Mouse (Mus musculus): ENCODE results near the gene Med20.

Med20 gene

DNA sequence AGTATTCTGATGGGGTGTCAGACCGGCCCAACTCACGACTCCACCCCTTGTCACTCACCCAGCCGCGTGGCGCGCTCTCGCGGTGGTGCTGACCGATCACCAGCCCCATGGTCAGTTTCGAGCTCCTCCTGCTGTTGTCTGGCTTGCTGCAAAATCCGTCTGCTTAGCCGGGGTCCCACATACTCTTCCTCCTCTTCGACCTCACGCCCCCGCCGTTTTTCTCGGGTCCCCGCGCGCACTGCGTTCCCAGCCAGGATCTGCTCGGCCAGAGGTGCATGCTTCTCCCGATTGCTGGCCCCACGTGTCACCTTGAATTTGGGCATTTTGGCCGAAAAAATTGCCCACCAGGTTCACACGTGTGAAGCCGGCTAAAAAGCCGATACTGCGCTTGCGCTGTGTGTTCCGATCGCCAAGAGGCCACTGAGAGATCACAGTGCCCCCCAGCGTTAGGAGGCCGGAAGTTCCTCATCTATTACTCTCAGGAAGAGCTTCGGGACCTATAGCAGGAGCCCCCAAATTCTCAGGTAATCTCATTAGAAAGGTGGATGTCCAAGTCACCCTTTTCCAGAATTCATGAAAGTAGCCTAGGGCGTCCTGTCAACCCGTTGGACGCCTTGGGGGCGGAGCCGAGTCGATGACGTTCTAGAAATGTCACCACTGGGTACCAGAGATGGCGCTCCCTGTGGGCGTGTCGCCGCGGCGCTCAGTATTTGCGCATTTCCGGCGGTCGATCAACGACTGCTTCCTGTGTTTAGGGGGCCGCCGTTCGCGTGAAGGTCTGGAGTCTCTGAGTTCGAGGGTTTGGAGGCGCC is at the start of gene Med20, which contains the start of the genes Bysl and Gm20517:
Gene Med20, plus strand, starts transcription at position 734 of the 812 bp plus-strand sequence.
Gene Bysl, minus strand, starts transcription at position 644 of the 812 bp plus-strand sequence.
Gene Gm20517, plus strand, starts transcription at position 741 of the 812 bp plus-strand sequence.
- peak; percentile 97 for DNase-seq

DNA sequence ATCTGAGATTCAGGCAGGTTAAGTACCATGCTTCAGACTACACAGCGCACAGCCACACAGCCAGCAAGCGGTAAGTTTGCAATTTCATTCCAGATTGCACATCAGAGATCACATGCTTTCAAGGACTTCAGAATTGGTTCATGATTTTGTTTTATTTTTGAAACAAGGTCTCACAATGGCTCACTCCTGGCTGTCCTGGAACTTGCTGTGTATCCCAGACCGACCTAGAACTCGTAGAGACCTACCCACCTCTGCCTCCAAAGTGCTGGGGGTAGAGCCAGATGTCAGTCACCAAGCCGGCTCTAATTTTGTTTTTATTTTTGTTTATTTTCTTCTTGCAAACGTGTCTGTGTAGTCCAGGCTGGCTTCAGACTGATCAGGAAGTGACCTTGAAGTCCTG is 48.5 kb upstream of the Med20 start:
- no peak for DNase-seq

DNA sequence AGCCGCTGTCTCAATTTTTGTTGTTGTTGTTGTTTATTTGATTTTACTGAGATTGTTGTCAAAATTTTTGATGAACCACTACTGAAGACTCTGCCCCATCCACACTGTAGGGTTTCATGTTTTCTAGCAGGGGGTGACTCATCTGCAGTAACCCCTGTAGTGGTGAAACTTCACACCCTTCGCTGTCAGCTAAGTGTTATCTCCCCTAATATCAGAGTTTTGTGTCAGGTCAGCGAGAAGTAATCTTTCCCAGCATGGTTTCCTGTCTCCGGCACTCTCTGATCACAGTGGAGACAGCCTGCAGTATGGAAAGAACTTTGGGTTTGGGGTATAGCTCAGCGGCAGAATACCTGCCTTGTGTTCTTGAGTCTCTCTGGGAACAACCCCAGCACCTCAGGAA is 46.8 kb upstream of the Med20 start:
- no peak for DNase-seq

DNA sequence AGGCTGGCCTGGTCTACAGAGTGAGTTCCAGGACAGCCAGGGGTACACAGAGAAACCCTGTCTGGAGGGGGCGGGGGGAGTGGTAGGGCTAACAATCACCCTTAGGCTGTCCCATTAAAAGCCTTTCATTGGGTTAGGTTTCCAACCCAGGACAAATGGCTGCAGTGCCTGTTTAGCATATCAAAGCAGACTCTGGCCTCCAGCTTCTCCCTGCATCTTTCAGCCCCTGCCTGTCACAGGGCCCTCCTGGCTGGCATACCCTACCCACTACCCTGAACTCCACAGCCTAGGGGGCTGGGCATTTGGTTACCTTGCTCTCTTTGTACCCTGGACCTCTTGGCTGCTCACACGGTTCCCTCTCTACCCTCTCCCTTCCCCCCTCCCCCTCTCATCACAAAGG is 45.2 kb upstream of the Med20 start:
- no peak for DNase-seq

DNA sequence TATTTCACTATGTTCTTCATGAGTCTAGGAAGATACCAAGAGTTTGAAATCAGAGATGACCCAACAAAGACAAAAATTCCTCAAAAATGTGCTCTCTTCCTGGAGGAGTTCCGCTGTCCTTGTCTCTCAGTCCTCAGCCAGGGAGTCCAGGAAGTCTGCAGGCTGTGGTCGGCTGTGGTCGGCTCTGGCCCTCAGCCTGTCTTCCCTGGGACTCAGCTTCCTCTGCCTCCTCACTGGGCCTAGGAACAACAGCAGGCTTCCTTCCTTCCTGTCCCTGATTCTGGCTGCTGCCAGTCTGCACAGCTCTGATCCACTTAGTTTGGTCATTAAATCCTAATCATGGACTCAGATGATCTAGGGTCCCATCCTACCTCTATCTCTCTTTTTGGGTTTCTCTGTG is 44.1 kb upstream of the Med20 start:
- DNase-seq = no peak

DNA sequence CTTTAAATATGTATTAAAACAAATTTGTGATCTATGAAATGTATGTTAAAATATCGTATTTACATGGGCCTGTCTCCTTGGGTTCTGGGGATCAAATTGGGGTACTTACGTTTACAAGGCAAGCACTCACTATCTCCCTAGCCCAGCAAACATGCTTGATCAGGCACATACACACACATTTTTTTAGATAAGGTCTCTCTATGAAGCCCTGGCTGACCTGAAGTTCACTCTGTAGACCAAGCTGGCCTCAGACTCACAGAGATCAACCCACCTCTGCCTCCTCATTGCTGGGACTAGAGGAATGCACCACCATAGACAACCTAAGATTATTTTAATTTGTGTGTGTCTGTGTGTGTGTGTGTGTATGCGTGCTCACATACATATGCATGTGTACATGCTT is 43.0 kb upstream of the Med20 start:
- DNase-seq = no peak

DNA sequence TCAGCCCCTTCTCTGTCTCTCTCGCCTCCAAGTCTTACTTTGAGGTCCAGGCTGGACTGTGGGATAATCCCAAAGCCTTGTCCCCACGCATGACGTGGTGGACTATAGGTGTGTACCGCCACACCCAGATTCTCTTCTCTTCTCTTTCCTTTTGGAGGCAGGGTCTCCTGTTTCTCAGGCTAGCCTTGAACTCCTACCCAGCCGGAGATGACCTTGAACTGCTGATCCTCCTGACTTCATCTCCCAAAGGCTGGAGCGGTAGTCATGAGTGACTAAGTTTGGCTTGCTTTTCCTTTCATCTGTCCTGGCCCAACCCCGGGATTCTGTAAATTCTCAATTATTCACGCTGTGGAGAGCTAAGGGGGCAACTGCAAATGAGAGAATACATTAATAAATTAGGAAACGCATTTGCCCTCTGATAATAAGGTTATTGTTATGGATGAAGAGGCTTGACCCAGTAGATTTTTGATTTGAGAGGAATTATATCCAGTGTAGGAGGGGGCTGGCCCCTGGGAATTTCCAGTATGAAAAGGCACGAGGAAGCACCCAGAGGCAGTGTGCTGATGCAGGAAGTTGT is 42.3 kb upstream of the Med20 start:
- no peak for DNase-seq

DNA sequence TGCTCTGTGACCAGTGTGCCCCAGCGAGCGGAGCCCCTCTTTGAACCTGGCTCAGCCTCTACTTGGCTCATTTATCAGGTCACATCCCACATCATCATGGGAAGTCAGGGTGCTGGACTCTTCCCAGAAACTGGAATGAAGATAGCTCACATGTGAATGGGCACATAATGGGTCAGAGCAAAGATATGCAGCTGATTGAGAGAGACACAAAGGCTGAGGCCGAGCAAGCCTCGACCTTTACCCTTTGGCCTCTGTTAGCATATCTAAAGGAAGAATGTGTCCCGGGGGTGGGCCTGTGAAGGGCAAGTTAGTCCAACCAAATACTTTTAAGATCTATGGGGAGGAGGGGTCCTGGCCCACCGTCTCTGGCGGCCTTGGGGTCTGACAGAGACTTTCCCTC is 39.8 kb upstream of the Med20 start:
- no peak for DNase-seq

DNA sequence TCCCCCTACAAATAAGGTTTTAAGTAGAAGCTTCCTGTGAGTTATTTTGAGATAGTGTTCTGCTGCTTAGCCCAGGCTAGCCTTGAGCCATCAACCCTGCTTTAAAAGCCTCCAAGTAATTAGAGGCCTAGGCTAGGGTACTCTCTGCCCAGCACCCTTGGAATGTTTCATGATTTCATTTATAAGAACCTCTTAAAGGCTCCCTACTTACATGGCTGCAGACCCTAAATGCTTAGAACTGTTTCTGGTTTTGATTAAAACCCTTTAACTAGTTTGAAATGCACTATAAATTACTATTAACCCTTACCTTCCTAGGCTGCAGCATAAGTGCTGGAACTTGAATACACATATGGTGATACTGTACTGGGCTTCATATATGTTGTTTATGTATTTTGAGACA is 38.9 kb upstream of the Med20 start:
- DNase-seq = no peak

DNA sequence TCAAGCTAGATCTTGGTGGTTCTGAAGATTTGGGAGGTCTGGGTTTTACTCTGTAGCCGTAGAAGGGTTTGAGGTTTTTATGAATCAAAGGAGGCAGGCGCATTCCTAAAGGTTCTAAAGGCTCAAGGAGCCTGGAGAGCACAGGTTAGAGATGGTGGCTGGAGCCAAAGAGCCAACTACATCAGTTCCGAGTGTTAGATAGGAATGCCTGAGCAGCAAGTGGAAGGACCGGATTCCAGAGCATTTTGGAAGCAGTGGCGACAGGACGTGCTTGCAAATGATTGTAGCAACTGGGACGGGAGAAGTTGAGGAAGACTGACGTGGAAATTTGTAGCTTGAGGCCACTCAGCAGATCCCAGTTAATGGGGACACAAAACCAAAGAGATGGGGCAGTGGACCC is 37.4 kb upstream of the Med20 start:
- no peak for DNase-seq

DNA sequence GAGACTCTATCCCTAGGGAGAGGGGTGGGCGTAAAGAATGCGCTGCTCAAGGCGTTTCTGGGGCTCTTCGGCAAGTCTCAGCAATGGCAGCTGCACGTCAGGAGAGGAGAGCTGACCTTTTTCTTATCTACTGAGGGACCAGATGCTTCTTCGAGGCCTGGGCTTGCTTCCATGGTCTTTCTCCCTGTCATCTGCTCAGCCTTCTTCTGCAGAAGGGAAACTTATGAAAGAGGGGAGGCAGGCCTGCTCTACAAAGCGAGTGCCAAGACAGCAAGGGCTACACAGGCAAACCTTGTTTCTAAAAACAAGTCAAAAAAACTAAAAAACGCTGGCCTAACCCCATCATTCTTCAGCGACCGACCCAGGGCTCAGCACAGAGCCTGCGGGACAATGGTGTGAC is 36.6 kb upstream of the Med20 start:
- DNase-seq = no peak

DNA sequence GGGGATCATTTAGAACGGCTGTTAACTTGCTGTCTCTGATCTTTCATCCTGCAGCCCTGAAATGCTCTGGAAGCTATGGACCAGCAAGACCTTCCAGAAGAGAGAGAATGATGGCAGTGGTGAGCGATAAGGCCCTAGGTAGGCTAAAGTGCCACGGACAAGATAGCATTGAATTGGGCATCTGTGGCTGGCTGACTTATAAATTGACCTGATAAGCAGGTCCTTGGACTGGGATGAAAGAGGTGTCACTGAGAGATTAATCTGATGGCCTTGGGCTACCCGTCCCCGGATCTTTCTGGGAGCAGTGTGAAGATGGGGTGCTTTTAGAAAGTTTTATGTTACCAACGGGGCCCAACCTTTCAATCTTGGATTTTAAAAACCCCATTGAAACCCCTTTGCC is 32.7 kb upstream of the Med20 start:
- DNase-seq = no peak

DNA sequence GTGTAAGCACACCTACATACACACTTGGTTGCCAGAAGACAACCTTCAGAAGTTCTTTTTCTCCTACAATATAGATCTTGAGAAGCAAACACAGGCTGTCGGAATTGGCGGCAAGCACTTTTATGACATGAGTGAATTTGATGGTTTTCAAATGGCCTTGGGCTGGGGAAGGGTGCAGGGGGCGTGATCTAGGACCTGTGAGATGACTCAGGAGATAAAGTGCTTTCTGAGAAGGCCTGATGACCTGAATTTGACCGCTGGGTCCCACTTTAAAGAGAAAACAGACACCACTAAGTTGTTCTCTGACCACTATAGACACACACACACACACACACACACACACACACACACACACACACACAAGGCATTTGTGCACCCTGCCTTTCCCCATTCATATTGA is 30.4 kb upstream of the Med20 start:
- no peak for DNase-seq

DNA sequence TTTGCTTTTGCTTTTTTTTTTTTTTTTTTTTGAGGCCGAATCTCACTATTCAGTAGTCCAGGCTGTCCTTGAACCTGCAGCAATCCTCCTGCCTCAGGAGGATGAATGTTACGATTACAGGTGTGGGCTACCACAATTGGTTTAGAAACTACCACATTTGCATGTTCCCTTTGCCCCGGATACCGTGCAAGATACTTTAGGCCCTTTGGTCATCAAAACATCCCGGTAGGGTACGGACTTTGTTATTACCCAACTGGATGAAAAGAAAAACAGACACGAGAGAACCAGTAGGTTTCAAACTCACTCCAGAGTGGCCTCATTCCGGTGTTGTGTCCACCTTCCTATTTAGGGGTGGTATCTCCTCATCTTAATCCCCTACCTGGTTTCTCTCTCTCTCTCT is 22.9 kb upstream of the Med20 start:
- no peak for DNase-seq

DNA sequence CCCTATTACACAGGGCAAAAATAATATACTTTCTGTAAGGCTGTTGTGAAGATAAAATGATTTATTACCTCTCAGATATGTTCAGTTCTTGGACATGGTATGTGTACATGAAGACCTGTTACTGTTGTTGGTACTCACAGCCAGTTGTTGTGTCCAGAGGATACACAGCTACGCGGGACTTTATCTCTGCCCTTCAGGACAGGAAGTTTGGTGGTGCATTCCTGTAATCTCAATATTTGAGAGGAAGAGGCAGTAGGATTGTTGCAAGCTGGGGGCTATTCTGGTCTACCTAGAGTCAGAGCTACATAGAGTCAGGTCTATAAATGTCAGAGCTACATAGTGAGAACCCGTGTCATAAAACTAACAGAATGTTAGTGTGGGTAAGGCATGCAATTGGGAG is 20.3 kb upstream of the Med20 start:
- no peak for DNase-seq

DNA sequence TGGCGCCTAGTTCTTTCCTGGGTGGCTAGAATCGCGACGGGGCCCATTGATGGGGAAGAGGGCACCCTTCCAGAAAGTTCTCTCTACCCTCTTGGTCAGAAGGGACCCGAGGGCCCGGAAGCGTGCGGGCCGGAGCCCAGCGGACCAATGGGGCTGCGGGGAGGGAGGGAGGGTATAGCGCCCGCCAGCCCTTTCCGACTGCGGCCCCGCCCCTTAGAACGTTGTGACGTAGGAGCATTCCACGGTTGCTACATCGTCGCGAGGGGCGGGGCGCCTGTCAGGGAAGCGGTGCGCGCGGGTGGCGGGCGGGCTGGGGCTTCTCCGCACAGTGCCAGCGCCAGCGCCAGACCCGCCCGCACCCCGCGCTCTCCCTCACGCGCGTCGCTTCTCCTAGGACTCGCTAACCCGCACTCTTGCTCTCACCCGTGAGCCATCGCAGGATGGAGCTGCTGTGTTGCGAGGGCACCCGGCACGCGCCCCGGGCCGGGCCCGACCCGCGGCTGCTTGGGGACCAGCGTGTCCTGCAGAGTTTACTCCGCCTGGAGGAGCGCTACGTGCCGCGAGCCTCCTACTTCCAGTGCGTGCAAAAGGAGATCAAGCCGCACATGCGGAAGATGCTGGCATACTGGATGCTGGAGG is 18.0 kb upstream of the Med20 start:
- peak; percentile 98 for DNase-seq

DNA sequence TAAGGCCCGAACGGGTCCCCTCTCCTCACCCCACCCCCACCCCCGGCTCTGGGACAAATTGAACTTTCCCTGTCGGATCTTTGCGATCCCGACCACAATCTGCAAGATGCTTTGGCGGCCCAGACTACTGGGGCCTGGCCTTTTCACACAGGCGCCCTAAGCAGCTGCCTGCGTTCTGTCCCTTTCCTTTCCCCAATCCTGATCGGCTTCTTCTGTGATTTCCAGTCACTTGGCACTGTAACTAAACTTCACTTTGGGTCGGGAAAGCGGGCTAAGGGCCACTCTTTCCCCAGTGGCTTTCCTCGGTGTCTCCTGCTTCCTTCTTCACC is 17.6 kb upstream of the Med20 start:
- DNase-seq = no peak

DNA sequence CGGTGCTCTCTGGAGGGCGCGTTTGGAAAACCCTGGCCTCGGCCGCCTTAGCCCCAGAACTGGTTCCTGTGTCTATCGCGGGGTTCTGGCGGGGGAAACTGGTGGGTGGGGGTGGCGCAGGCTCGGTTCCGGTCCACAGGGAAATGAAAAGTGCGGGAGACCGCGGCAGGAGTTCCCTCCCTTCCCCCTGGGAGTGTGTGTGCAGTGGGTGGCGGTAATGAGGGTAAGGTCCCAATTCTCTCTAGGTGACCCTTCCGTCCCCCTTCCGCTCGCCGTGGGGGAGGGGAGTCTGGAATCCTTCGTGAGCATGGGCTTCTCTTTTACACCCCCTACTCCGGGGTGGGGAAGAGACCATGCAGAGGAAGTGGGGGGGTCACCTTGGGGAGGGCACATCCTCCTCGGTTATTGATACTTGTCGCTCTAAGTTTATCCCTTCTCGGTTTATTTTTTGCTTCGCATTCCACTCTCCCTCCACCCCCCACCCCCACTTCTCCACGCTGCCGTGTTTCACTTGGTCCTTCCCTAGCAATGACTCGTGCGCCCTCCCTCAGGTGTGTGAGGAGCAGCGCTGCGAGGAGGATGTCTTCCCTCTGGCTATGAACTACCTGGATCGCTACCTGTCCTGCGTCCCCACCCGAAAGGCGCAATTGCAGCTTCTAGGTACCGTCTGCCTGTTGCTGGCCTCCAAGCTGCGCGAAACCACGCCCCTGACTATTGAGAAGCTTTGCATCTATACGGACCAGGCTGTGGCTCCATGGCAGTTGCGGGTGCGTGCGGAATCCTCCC is 17.0 kb upstream of the Med20 start:
- peak; percentile 86 for DNase-seq

DNA sequence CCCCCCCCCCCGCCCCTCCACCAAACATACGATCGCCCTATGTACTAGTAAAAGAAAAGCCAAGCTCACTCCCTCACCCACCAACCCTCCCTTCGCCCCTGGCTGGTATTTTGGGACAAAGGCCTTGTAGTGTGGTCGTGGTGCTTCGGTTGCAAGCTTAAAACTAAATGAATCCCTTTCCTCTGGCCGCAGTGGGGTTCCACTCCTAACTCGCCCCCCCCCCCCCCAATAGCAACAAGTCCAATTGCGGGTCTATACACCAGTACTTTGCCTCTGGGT is 16.5 kb upstream of the Med20 start:
- no peak for DNase-seq

DNA sequence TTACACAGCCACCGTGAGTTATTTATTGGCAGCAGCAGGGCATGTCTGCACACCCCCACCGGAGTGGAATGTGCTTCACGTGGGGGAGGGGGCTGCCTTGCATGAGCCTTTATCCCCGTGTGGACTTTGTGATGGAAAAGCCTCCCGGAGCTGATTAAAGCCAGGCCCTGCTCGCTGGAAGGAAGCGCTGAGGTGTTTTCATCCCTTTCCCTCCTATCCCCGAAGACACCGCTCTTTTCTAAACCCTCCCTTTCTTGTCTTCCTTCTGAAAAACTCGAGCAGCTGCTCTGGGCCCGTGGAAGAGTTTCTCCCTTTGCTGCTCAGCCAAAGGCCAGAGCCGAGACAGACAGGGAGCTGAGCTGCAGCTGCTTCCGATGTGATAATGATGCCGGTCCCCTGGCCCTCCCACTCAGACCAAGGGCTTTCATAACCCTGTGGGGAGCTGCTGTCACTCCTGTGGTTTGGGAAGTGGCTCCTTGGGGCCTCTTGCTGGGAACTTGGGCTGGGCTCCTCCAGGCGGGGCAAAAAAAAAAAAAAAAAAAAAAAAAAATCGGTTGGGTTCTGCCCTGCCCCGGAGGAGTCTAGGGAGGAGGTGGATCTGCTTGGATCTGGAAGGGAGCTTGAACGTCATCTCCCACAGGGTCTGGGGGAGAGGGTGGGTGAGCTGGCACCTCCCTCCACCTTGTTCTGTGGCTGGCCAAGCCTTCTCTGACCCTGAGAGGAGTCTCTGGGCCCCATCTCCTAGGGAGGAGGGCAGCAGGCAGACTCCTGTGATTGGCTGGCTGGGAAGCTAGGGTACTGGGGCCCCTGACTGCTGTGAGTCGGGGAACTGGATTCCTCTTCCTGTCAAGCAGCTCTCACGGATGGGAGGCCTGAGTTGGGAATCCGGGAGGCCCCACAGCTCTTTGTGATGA is 15.9 kb upstream of the Med20 start:
- peak; percentile 85 for DNase-seq

DNA sequence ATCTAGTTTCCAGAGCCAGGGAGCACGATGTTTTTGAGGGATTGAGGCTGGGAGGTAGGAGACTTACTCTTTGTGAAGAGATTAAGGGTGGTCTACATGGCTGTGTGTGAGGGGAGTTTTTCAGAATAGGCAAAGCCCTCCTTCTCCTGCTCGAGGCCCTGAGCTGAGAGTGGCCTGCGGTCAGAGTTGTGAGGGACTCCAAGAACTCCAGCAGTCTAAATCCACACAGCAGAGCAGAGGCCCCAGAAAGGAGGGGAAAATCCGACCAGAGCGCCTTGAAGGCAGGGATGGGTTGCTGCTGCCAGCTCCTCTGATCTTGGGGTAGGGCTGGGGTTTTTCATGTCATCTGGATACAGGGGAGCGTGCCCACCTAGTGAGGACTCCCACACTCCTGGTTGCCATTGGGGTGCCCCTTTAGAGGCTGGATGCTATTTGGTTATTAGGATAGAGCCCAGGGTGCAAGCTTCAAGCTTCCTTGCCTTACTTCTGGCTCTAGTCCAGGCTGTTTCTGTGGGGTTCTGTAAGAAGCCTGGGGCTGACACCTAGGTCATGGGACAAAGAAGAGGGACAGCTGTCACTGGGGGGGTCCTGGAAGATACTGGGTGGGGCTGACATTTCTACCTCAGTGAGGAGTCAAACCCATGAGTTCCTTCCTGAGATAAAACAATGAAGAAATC is 15.1 kb upstream of the Med20 start:
- DNase-seq = peak; percentile 48

DNA sequence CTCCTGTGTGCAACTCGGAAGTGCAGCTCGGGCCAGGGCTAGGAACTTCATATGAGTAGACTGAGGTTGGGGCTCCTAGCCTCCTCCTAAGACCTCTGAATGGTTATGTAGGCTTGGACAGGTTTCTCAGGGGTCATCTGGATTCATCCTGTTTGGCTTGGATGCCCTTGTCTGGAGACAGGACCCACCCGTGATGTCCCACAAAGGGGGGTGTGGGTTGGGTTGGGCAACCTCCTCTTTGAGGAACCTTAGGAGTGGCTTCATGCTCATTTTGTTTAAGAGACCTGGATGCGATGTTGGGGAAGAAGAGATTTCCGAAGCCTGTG is 14.6 kb upstream of the Med20 start:
- DNase-seq = no peak
